Mouse (Mus musculus): ENCODE data around the gene Pfpl.

GRCm38 (mm10) chr19:12462851-12463721 lies 35.4 kb downstream of the Pfpl start:
- no peak for TF ChIP-seq CTCF (IDR thresholded peaks at IDR 0.05; ENCODE audit: extremely low read depth, insufficient read depth, low read length)
- no peak for TF ChIP-seq POLR2A (IDR thresholded peaks at IDR 0.05; ENCODE audit: extremely low read depth, insufficient read depth, low read length)

Data from cortical plate, adult 2 months (tissue).